Mouse (Mus musculus) megakaryocyte progenitor cell, adult 5-6 weeks (primary cell): ENCODE data around the gene Rgs10. TPM values are rescaled to one million over a fixed set of nuclear protein-coding genes. Genes with fewer than 3 reads are reported as not detected.

Source experiments
- ATAC-seq: replicated peaks from 2 replicates; pipeline ENCODE4 v1.8.0; 2016; ENCODE audit warnings: mild to moderate bottlenecking, moderate TSS enrichment, inconsistent platforms; ENCODE audit not compliant: poor library complexity
- total RNA-seq, 2 experiments: library from RNA; stranded (forward) in 1 of 2; stranded (reverse) in 1 of 2; fragments of 157-497, 149-512 nt in 1 of 2; fragments of 200-1000 nt in 1 of 2; gene quantifications; 2 replicates each; pipeline versions ENCODE4 v1.2.3 to v1.2.4; 2015 to 2017

The Rgs10 gene
- total RNA-seq (2015) (77.0 and 92.7 TPM in 2 replicates), total RNA-seq (2017) (55.4 and 83.3 TPM in 2 replicates)

GRCm38 (mm10) chr7:128417930-128418779 is at the start of gene Rgs10:
TSS of gene Rgs10 (minus strand) at chr7:128418758.
- peak; percentile 51 for ATAC-seq

- peak; percentile 17 for ATAC-seq
These were observed 43.8 kb upstream of the Rgs10 start for GRCm38 (mm10) chr7:128462406-128462805.

DNA sequence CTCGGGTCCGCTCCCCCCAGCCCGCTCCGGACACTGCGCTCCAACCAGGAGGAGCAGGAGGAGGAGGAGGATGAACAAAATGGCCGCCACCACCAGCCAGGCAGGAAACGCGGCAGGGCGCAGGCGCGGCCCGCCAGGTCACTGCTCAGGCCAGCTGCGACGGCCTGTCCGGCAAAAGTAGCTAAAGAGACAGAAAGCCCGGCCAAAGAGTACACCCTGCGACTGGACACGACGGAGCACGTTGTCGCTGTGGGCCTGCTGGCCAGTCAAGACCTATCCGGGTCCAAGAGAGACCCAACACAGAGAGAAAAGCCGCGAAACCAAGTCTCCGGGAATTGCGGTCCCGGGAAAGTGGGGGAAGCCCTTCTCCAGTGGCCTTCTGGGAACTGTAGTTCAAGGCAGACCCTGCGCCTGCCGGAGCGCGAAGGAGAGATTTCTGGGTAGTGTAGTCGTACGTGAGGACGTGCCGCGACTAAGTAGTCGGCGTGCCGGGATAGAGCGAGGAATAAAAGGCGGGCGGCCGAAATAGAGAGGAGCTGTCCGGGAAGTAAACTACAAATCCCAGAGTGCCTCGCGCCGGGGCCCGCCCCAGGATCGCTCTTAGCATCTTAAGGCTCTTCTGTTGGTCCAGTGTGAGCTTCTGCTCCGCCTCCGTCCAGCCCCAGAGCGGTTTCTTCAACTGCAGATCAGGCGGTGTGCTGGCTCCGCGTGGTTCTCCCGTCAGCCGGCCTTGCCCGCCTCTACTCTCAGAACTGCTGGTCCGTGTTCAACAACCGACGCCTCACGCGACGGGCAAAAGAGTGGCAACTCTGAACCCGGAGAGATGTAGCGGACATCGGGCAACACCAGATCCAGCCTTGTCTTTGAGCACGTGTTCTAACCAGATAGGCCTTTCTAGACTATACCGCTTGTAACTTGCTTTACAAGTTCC is 43.0 kb upstream of the Rgs10 start, which contains the start of gene Tial1:
Gene Tial1, minus strand, starts transcription at position 433 of the 931 bp plus-strand sequence.
- ATAC-seq, result peak; percentile 84

DNA sequence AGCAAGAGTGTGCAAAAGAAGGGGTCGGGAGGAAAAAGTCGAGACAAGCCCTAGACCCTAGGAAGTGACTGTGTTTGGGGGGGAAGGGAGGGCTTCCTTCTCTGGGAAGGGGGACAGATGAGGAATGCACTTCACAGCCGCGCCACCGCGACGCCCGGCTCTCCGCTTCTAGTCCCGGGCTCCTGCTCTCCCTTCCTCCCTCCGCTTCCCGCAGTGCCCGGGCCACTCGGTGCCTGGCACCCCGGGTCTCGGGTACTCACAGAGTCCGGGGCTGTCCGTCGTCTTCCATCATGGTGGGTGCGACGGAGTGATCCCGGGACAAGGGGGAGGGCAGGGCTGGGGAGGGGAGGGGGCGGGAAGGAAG is 42.3 kb upstream of the Rgs10 start:
- no peak for ATAC-seq

DNA sequence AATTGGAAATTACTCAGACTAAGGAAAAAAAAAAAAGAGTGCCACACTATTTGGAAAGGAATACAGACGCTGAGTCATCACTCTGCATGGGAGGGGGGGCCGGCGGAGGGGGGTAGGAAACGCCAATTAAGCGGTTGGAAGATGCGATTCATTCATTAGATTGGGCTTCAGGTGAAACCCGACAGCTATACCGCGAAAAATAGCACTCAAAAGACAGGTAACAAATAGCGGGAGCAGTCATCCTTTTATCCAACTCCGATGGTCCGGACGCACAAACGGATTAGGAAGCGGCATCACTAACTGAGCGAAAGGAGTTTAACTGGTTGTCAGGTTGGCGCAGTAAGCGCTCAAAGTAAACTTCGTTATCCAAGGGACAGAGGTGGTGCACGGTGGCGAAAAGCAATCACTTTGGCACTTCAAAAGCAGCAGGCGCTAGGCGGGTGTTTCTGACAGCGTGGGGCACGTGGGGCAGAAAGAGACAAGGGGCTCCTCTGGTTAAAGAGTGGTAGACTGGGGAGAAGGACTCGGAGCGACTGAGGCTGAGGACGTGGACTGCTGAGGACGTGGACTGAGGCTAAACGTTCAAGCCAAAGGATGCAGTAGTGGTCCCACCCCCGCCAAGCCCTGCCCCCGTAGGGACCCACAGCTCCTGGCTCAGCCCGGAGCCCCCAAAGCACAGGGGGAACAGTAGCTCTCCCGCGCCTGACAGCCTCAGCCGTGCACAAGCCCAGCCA is 41.7 kb upstream of the Rgs10 start:
- no peak for ATAC-seq

DNA sequence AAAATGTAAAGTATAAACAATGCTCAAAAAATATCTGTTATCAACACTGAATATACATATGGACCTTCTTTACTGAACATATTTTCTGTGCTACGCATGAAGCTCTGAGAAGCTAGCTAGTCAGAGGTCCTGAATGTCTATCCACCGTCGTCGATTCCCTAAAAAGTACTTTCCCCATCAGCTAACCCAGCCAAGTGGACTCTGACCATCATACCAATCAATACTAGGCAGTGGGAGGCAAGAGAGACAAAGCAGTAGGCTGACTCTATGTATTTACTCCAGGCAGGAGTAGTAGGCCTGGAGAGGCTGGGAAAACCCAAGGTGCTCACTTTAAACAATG is 41.2 kb upstream of the Rgs10 start:
- no peak for ATAC-seq

DNA sequence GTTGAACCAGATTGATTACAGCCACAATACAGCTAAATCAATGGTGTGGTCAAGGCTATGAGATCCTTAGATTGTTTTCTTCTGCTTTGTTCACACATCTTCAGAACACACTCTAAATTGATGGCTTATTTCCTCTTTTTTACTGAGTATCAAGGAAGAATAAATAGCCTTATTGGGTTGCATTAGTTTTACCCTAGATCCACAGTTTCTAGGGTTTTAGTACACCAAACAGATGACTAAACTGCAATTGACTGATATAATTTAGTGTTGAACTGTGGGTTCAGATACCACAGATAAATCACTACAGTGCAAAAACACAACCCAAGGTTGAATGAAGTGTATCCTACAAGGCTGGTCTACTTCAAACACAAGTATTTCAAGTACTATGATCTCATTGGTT is 39.5 kb upstream of the Rgs10 start:
- ATAC-seq, result no peak

DNA sequence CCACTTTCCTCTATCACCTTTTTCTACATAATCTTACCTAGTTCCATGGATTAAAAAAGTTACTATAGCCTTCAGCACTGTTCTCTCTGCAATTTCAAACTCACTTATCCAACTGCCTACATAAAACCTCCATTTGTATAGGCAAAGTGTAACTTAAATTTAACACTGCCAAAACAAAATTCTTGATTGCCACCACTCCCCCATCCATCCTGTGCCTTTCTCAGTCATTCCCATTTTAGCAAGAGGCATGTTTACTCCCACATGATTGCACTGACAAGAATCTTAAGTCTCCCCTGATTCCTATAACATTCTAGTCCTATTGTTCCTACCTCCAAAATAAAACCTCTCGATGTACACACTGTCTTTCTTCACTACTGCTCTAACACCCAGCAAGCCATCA is 34.2 kb upstream of the Rgs10 start:
- ATAC-seq, result no peak

GRCm38 (mm10) chr7:128440584-128440983 is 22.0 kb upstream of the Rgs10 start:
- ATAC-seq, result 0 out of 2 replicates have a peak, but pooled peaks have one; percentile 26

- ATAC-seq, result no peak
These were observed 20.7 kb upstream of the Rgs10 start for GRCm38 (mm10) chr7:128439251-128439650.

DNA sequence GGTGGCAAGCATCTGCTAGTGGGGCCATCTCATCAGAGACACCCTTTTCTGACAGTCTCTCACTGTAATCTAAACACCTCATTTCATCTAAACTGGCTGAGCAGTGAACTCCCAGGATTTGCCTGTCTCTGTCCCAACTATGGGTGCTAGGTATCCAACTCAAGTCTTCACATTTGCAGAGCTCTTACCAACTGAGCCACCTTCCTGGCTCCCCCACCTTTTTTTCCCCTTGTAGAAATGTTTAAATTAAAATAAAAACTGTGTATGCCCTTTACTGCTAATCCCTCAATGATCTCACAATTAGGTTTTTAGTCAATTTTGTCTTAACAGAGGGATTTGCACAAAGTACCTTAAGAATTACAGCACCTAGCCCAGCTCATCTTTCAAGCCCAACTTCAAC is 19.6 kb upstream of the Rgs10 start:
- no peak for ATAC-seq

DNA sequence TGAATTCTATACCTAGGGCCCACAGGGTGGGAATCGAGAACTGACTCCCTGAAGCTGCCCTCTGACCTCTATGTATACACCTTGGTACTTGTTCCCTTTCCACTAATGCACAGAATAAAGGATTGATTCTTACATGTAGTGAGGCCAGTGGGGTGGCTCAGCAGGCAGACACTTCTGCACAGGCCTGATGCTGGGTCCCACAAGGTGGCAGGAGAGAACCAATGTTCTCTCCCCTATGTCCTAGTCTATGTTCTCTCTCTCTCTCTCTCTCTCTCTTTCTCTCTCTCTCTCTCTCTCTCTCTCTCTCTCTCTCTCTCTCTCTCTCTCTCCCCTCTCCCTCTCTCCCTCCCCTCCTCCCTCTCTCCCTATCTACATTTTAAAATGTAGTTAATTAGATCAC is 14.7 kb upstream of the Rgs10 start:
- peak; percentile 65 for ATAC-seq

- no peak for ATAC-seq
These were observed 14.0 kb upstream of the Rgs10 start for GRCm38 (mm10) chr7:128432574-128432973.

DNA sequence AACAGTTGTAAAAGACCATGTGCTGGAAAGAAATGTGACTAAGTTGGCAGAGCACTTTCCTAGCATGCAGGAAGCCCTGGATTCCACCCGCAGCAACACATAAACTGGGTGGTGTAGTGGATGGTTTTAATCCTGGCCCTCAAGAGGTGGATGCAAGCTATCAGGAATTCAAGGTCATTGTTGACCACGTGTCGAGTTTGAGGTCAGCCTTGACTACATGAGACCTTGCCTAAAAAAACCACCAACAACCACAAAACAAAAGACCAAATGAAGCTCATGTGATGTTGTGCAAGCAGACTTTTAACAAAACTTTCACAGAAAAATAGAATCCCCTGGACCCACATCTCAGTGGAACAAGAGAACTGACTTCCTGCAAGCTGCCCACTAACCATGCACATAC is 3.9 kb upstream of the Rgs10 start:
- ATAC-seq, result no peak

DNA sequence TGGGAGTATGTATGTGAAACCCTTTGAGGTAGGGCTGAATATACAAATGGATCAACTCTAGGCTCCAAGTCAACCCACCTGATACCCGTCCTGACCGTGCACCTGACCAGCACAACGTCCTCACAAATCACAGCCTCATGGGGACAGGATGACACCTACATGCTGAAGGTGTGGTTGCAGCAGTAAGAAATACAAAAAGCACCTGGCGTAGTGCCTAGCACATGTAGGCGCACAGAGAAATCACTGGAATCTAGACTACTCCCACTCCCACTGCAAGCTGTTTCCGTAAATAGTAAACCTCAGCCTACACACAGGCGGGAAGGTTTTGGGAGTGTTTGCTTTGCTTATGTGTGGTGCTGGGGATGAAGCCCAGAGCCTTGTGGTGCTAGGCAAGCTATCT is 3.1 kb upstream of the Rgs10 start:
- no peak for ATAC-seq

GRCm38 (mm10) chr7:128419690-128420089 is 1.1 kb upstream of the Rgs10 start:
- no peak for ATAC-seq

GRCm38 (mm10) chr7:128417226-128417929 is 1.2 kb downstream of the Rgs10 start:
- ATAC-seq, result peak; percentile 20; the same call in 1 of the 2 replicates

DNA sequence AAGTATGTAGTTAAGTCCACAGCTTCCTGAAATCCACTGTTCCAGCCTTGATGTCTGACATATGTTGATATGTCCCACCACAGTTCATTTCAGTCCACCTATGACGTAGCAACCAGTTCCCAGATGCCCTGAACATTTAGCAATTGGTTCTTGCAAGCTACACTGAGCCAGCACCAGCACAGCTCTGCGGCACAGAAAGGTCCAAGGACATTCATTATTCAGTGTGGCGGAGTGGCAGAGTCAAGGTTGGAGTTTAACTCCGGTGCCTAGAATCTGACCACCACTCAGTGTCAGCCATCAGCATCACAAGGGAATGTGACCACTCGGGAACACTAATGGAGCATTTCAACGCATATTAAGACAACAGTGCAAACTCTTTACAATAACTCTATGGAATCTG is 1.9 kb downstream of the Rgs10 start:
- ATAC-seq, result no peak

DNA sequence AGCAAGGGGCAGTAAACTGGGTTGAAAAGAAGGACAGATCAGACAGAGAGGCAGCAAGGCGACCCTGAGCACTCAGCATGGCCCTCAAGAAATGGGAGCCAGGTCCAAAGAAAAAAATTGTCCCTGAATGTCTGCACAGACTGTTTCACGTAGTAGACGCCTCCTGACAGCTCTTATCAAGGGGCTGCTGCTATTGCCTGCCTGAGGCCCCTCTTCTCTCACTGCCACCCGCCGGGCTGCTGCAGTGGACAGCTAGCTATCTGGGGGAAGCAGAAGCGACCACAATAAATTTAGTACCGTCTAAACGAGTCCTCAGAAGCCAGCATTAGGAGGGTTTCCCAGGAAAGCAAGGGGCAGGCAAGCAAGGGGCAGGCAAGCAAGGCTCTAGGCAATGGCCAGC is 4.1 kb downstream of the Rgs10 start:
- ATAC-seq, result peak; percentile 56

DNA sequence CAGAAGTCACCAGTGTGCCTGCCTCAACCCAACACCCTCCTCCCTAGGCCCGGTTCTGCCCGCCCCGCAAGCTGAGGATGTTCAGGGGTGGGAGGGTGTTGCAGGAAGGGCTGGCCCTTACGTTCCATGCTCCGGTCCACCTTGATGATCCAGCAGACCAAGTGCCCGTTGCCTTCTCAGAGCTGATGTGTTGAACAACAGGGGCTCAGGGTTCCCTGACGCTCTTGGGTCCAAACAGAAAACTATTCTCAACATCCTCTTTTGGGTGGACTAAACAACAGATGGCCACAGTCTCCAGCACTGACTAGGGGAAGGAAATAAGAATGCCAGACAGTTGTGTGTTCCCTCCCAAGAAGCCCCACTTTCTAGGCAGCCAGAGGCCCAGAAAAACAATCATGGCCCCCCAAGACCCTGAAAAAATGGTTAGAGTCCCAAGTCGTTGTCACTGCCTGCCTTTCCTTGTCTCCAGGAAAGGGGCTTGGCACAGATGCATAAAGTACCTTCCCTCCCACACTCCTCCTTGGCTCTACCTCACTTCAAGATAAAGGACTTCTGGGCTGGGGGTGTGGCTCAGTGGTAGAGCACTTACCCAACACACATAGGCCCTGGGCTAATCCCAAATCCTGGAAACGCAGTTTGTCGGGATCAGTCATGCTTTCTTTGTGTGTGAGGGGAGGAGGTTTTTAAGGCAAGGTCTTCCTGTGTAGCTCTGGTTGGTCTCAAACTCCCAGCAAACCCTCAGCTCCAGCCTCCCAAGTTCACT is 6.3 kb downstream of the Rgs10 start:
- peak; percentile 32 for ATAC-seq
